Mouse (Mus musculus) heart, postnatal 0 days (tissue): Measurements from ENCODE around the gene Arpp21. TPM values are rescaled to one million over a fixed set of nuclear protein-coding genes. Genes with fewer than 3 reads are reported as not detected.

Source experiments
- ATAC-seq: fragments of 200-750 bp; cut with Nextera tagmentation; 2 replicates; pipeline ENCODE4 v1.8.0; 2017; ENCODE audit warnings: low read depth, moderate number of reproducible peaks, moderate library complexity; ENCODE audit not compliant: insufficient read depth
- DNase-seq: peaks from one replicate; pipeline ENCODE4 v3.0.0-alpha.2; 2016; ENCODE audit warnings: low spot score
- H3K27ac ChIP-seq: fragments of 300-500 bp; sonication (generic); 2 replicates; pipeline ENCODE4 v1.5.1; 2014; ENCODE audit warnings: low read depth, mild to moderate bottlenecking
- H3K27me3 ChIP-seq: fragments of 300-500 bp; sonication (generic); 2 replicates; pipeline ENCODE4 v1.6.1; 2014; ENCODE audit warnings: low read length, mixed read lengths; ENCODE audit not compliant: control insufficient read depth, insufficient read depth
- H3K36me3 ChIP-seq: fragments of 300-500 bp; sonication (generic); replicated peaks from 2 replicates; pipeline ENCODE4 v1.6.1; 2014; ENCODE audit warnings: low read length, mixed read lengths; ENCODE audit not compliant: control insufficient read depth, insufficient read depth
- H3K4me1 ChIP-seq: fragments of 300-500 bp; sonication (generic); 2 replicates; pipeline ENCODE4 v1.6.1; 2014; ENCODE audit warnings: antibody characterized with exemption; ENCODE audit not compliant: control insufficient read depth, insufficient read depth
- H3K4me2 ChIP-seq: fragments of 300-500 bp; sonication (generic); 2 replicates; pipeline ENCODE4 v1.6.1; 2014; ENCODE audit warnings: low read depth, mild to moderate bottlenecking, low read length, moderate library complexity
- H3K4me3 ChIP-seq: fragments of 300-500 bp; sonication (generic); 2 replicates; pipeline ENCODE4 v1.5.1; 2014; ENCODE audit warnings: low read depth, low read length
- H3K9ac ChIP-seq: fragments of 300-500 bp; sonication (generic); replicated peaks from 2 replicates; pipeline ENCODE4 v1.6.1; 2014; ENCODE audit warnings: low read depth, low read length, mixed read lengths
- H3K9me3 ChIP-seq: fragments of 300-500 bp; sonication (generic); replicated peaks from 2 replicates; pipeline ENCODE4 v1.6.1; 2016; ENCODE audit warnings: low read length; ENCODE audit not compliant: control insufficient read depth
- CTCF ChIP-seq: IDR thresholded peaks from 2 replicates; pipeline ENCODE4 v1.5.1; 2016; ENCODE audit warnings: antibody characterized with exemption, control low read depth, low read depth
- EP300 ChIP-seq: IDR thresholded peaks from 2 replicates; pipeline ENCODE4 v1.6.1; 2016; ENCODE audit warnings: antibody characterized with exemption, low read depth
- WGBS: fragments of 180-500 bp; shearing (Covaris S2); extraction: QIAGEN DNeasy Blood & Tissue Kit; methylation state at CpG from one replicate; pipeline ENCODE4 v1.1.7; 2014; 5-methylcytosine and 5-hydroxymethylcytosine counted together
- polyA plus RNA-seq: library from polyadenylated mRNA; unstranded; fragments of >200 nt; fragmentation: Nextera tagmentation; extraction: Ambion mirVana; gene quantifications from 2 replicates; pipeline ENCODE4 v1.2.1, GENCODE M21; 2015
- total RNA-seq: library from RNA; depleted of rRNA; stranded (reverse); fragments of >200 nt; gene quantifications from 2 replicates; pipeline ENCODE4 v1.2.3, GENCODE M21; 2014; ENCODE audit warnings: low replicate concordance

Gene Arpp21
- total and polyA plus RNA-seq, 2 experiments from 2014 or later = 0.99 to 2.7 TPM

- Histone ChIP-seq H3K27ac (no peak overlapping the region), H3K9me3 (no peaks in the 10 kb centered on the region), H3K4me1 (0 out of 2 replicates have a peak, but pooled peaks cover 6% of the 10 kb centered on the region), H3K4me2 (peak overlapping the region; percentile 54), H3K9ac (no peak overlapping the region), H3K27me3 (peaks cover 6% of the 10 kb centered on the region; the same call in 1 of the 2 replicates), H3K4me3 (no peak overlapping the region), H3K36me3 (no peaks in the 10 kb centered on the region)
- ATAC-seq = no peak
- no peak for DNase-seq
- WGBS = 42% methylated on average over 15 of the region's 15 CpGs
- TF ChIP-seq CTCF = no peak
- TF ChIP-seq EP300 = no peak
These were observed 117.9 kb downstream of the Arpp21 start for GRCm38 (mm10) chr9:112117632-112118410.

GRCm38 (mm10) chr9:112111610-112112009 is 124.1 kb downstream of the Arpp21 start:
- no peak overlapping the region for H3K27ac ChIP-seq
- no peak overlapping the region for H3K9ac ChIP-seq
- no peak overlapping the region for H3K4me3 ChIP-seq
- no peaks in the 10 kb centered on the region for H3K4me1 ChIP-seq
- H3K36me3 ChIP-seq = no peaks in the 10 kb centered on the region
- DNase-seq (no peak), ATAC-seq (no peak)
- H3K27me3 ChIP-seq = no peaks in the 10 kb centered on the region
- no peak overlapping the region for H3K4me2 ChIP-seq
- TF ChIP-seq EP300 (no peak), CTCF (no peak)
- WGBS = 85% methylated on average over 5 of the region's 5 CpGs
- no peaks in the 10 kb centered on the region for H3K9me3 ChIP-seq

GRCm38 (mm10) chr9:112102852-112103192 is 132.9 kb downstream of the Arpp21 start:
- Histone ChIP-seq H3K36me3 (no peaks in the 10 kb centered on the region), H3K27ac (no peak overlapping the region), H3K9me3 (no peaks in the 10 kb centered on the region), H3K27me3 (no peaks in the 10 kb centered on the region), H3K9ac (no peak overlapping the region), H3K4me3 (no peak overlapping the region), H3K4me2 (no peak overlapping the region), H3K4me1 (no peaks in the 10 kb centered on the region)
- DNase-seq = no peak
- no peak for ATAC-seq
- TF ChIP-seq CTCF (no peak), EP300 (no peak)
- 75% methylated on average over 2 of the region's 2 CpGs for WGBS

- no peaks in the 10 kb centered on the region for H3K4me1 ChIP-seq
- DNase-seq (peak; percentile 20), ATAC-seq (no peak)
- H3K4me2 ChIP-seq = no peak overlapping the region
- H3K36me3 ChIP-seq = no peaks in the 10 kb centered on the region
- no peak overlapping the region for H3K27ac ChIP-seq
- 44% methylated on average over 6 of the region's 6 CpGs for WGBS
- H3K4me3 ChIP-seq = no peak overlapping the region
- H3K9ac ChIP-seq = no peak overlapping the region
- no peaks in the 10 kb centered on the region for H3K27me3 ChIP-seq
- TF ChIP-seq EP300 (no peak), CTCF (no peak)
- no peaks in the 10 kb centered on the region for H3K9me3 ChIP-seq
These were observed 133.4 kb downstream of the Arpp21 start for GRCm38 (mm10) chr9:112102155-112102851.

- Histone ChIP-seq H3K36me3 (no peaks in the 10 kb centered on the region), H3K4me2 (no peak overlapping the region), H3K9me3 (no peaks in the 10 kb centered on the region), H3K9ac (no peak overlapping the region), H3K4me1 (no peaks in the 10 kb centered on the region), H3K27ac (no peak overlapping the region), H3K4me3 (no peak overlapping the region), H3K27me3 (no peaks in the 10 kb centered on the region)
- DNase-seq = no peak
- no peak for TF ChIP-seq EP300
- no peak for TF ChIP-seq CTCF
- 78% methylated on average over 3 of the region's 3 CpGs for WGBS
- ATAC-seq = no peak
These were observed 134.7 kb downstream of the Arpp21 start for GRCm38 (mm10) chr9:112100841-112101595.
